Mouse (Mus musculus): Measurements from ENCODE around the gene Kpna7. TPM values are rescaled to one million over a fixed set of nuclear protein-coding genes. Genes with fewer than 3 reads are reported as not detected.

Kpna7 gene
- polyA plus RNA-seq, 1 experiment = not detected

DNA sequence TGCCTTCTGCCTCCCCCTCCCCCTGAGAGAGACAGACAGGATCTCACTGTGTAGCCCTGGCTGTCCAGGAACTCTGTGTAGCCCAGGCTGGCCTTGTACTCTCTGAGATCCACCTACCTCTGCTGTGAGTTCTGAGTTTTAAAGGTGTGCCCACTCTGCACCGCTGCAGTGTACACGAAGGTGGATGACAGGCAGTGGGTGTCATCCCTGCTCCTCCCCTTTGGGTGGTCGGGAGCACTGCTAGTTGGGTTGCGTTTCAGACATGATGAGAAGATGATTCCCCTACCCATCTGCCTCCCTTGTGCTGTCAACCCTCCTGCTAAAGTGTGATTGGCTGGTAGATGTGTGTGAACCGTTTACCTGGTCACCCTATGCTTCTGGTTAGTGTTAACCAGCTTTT, 34.6 kb upstream of the Kpna7 start:
- no peaks in the 10 kb centered on the region for H3K4me1 ChIP-seq (ENCODE audit: control insufficient read depth, insufficient read depth, low read length)
- H3K27ac ChIP-seq (ENCODE audit: insufficient read depth, low read length) = no peak overlapping the region
- no peak overlapping the region for H3K4me3 ChIP-seq (ENCODE audit: insufficient read depth, low read length)
- TF ChIP-seq POLR2A (IDR thresholded peaks at IDR 0.05; ENCODE audit: low read depth, low read length) = no peak
- no peak for TF ChIP-seq CTCF (IDR thresholded peaks at IDR 0.05; ENCODE audit: borderline replicate concordance, insufficient read depth, low read length)

DNA sequence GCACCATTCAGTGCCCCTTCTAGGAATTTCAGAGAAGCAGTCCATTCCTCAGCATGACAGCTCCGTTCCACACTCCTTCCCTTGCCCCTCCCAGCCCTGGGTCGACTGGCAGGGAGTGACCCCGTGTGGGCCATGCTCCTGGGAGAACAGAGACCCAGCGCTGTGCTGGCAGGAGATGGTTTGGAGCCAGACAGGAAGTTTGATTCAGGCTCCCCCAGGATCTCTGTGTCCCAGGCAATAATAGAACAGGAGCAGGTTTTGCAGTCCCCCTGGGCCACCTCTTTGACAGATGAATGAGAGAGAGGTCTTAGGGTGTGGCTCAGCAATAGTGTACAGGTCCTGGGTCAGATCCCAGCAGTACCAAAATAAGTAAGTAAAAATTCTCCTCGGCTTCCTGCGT, 34.2 kb upstream of the Kpna7 start:
- Histone ChIP-seq H3K27ac (ENCODE audit: insufficient read depth, low read length) (no peak overlapping the region), H3K4me3 (ENCODE audit: insufficient read depth, low read length) (no peak overlapping the region), H3K4me1 (ENCODE audit: control insufficient read depth, insufficient read depth, low read length) (no peaks in the 10 kb centered on the region)
- TF ChIP-seq POLR2A (IDR thresholded peaks at IDR 0.05; ENCODE audit: low read depth, low read length) (no peak), CTCF (IDR thresholded peaks at IDR 0.05; ENCODE audit: borderline replicate concordance, insufficient read depth, low read length) (no peak)

DNA sequence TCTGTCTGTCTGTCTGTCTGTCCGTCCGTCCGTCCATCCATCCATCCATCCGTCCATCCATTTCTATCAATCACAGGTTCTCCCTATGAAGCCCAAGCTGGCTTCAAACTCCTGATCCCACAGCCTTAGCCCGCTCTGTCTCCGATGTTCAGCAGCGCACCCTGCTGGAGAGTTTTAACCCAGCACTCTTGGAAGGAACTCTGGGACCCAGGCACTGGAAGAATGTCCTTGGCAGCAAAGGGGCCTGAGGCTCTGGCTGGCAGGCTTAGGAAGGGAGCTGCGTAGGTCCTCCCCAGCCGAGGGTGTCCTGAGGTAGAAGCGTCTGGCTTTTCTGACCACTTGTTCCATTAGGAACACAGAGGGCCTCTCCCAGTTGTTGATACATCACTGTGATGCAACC, 33.1 kb upstream of the Kpna7 start:
- peak overlapping the region; percentile 84 for H3K27ac ChIP-seq (ENCODE audit: insufficient read depth, low read length)
- TF ChIP-seq CTCF (IDR thresholded peaks at IDR 0.05; ENCODE audit: borderline replicate concordance, insufficient read depth, low read length) (peak; percentile 36; the same call in 1 of the 2 replicates), POLR2A (IDR thresholded peaks at IDR 0.05; ENCODE audit: low read depth, low read length) (no peak)
- peak overlapping the region; percentile 17; the same call in 1 of the 2 replicates for H3K4me3 ChIP-seq (ENCODE audit: insufficient read depth, low read length)
- H3K4me1 ChIP-seq (ENCODE audit: control insufficient read depth, insufficient read depth, low read length) = no peaks in the 10 kb centered on the region

DNA sequence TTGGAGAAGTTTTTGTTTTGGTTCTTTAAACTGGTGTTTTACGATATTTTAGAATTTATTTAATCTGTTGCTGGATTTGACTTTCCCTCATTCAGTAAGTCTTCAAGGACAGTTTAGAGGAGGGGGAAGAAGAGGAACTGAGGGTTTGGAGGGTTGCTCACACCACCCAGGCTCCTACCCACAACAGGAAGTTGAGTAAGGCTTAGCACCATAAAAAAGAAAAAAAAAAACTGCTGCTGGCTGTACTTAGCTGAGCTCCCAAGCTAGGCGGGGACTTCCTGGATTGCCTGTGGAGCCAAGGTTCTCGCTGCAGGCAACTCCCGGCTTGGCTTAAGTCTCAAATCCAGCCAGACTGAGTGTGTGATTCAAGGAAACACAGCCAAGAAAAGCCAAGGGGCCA, 32.5 kb upstream of the Kpna7 start:
- Histone ChIP-seq H3K4me3 (ENCODE audit: insufficient read depth, low read length) (peak overlapping the region; percentile 92), H3K4me1 (ENCODE audit: control insufficient read depth, insufficient read depth, low read length) (no peaks in the 10 kb centered on the region), H3K27ac (ENCODE audit: insufficient read depth, low read length) (peak overlapping the region; percentile 84)
- TF ChIP-seq POLR2A (IDR thresholded peaks at IDR 0.05; ENCODE audit: low read depth, low read length) = no peak
- no peak for TF ChIP-seq CTCF (IDR thresholded peaks at IDR 0.05; ENCODE audit: borderline replicate concordance, insufficient read depth, low read length)

DNA sequence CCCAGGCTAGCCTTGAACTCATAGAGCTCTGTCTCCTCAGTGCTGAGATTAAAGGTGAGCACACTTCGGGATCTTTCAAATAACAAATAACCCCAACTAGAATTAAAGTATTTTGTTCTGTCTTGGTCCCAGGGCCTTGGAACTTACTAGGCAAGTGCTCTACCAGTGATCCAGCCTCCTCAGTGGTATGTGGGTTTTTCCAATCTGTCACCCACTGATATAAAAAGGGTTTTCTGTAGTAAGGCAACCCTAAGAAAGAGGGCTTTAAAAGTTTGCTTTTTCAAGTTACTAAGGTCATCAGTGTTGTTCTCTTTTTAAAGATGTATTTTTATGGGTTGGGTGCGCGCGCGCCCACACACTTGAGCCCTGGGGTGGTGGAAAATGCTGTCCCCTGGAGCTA, 31.9 kb upstream of the Kpna7 start:
- peak overlapping the region; percentile 92 for H3K4me3 ChIP-seq (ENCODE audit: insufficient read depth, low read length)
- TF ChIP-seq CTCF (IDR thresholded peaks at IDR 0.05; ENCODE audit: borderline replicate concordance, insufficient read depth, low read length) = no peak
- TF ChIP-seq POLR2A (IDR thresholded peaks at IDR 0.05; ENCODE audit: low read depth, low read length) = no peak
- no peaks in the 10 kb centered on the region for H3K4me1 ChIP-seq (ENCODE audit: control insufficient read depth, insufficient read depth, low read length)
- peak overlapping the region; percentile 84 for H3K27ac ChIP-seq (ENCODE audit: insufficient read depth, low read length)

DNA sequence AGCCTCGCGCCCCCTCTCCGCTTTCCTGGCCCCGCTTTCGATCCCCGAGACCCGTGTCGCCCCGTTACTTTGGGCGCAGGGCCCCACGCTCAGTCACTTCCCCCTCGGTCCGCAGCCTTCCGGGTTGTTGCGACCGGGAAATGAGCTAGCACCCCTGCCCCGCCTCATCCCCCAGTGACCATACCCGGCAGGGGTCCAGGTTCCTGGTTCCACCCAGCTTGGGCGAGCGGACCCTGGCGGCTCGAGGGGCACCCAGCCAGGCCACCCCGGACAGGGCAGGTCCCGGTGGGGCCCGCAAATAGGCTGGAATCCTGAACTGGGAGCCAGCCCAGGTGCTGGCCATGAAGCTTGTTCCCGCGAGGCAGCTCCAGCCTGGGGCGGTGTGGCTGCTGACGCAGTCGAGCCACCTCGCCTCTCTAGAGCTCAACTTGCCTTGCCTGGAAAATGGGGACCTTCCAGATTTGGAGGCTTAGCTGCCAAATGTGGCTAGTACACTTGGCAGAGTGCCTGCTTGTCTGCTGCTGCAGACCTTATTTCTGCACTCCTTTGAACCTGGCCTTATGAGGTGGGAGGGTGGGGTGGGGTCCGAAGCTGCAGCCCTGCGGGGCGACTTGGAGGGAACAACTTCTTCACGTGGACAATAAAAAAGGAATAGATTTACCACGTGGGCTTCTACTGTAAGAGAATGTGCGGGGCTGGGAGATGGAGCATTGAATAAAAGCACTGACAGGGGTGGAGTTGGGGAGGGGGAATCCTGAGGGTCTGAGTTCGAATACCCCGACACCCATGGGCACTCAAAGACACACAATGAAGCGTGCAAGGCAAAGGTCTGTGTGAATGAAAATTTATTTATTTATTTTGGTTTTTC, 31.0 kb upstream of the Kpna7 start:
- peak overlapping the region; percentile 56 for H3K27ac ChIP-seq (ENCODE audit: insufficient read depth, low read length)
- H3K4me3 ChIP-seq (ENCODE audit: insufficient read depth, low read length) = peak overlapping the region; percentile 92
- TF ChIP-seq CTCF (IDR thresholded peaks at IDR 0.05; ENCODE audit: borderline replicate concordance, insufficient read depth, low read length) (no peak), POLR2A (IDR thresholded peaks at IDR 0.05; ENCODE audit: low read depth, low read length) (no peak)
- H3K4me1 ChIP-seq (ENCODE audit: control insufficient read depth, insufficient read depth, low read length) = no peaks in the 10 kb centered on the region

DNA sequence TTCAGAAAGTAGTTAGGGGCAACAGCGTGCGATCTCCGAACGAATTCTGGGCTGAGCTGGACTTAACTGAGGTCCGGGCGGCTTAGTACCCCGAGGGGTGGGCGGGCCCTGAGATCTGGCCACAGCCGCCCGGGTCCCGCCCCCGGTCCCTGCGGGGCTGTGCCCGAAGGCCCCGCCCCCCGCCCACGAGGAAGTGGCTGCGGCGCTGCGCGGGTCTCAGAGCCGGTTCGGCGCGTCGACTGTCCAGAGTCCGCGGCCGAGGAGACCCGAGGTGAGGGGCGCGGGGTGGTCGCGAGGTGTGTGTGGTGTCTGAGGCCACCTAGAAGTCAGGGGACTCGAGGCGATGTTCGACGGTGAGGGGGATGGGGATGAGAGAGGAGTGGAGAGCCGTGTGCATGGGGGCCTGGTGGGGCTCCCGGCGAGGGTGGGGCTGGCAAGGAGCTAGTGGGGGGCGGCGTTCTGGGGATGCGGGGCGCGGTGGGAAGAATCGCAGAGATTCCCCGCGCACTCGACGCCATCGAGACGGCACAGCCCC, 30.3 kb upstream of the Kpna7 start, which contains the start of gene Arpc1b:
Arpc1b (plus strand) TSS at position 145 of the 535 bp plus-strand sequence.
- H3K4me3 ChIP-seq (ENCODE audit: insufficient read depth, low read length) = peak within 1 kb of the TSS; percentile 92
- H3K27ac ChIP-seq (ENCODE audit: insufficient read depth, low read length) = peak within 1 kb of the TSS; percentile 56
- no peaks in the 10 kb centered on the region for H3K4me1 ChIP-seq (ENCODE audit: control insufficient read depth, insufficient read depth, low read length)
- TF ChIP-seq POLR2A (IDR thresholded peaks at IDR 0.05; ENCODE audit: low read depth, low read length) (peak; percentile 94), CTCF (IDR thresholded peaks at IDR 0.05; ENCODE audit: borderline replicate concordance, insufficient read depth, low read length) (no peak)

DNA sequence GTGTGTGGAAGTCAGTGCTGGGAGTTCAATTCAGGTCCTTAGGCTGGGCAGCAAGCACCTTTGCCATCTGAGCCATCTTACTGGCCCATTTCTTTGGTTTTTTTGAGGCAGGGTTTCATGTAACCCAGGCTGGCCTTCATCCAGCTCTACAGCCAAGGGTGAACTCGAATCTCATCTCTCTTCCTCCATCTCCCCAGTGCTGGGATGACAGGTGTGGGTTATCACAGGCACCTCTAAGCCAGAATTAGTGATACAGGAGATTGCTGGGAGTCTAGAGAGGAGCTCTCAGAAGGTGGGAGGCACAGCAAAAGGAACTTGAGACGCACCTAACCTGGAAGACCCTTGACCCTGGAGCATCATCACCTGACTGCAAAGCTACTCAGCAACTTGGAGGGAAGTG, 29.6 kb upstream of the Kpna7 start:
- H3K4me1 ChIP-seq (ENCODE audit: control insufficient read depth, insufficient read depth, low read length) = no peaks in the 10 kb centered on the region
- no peak overlapping the region for H3K27ac ChIP-seq (ENCODE audit: insufficient read depth, low read length)
- peak overlapping the region; percentile 33 for H3K4me3 ChIP-seq (ENCODE audit: insufficient read depth, low read length)
- TF ChIP-seq CTCF (IDR thresholded peaks at IDR 0.05; ENCODE audit: borderline replicate concordance, insufficient read depth, low read length) (no peak), POLR2A (IDR thresholded peaks at IDR 0.05; ENCODE audit: low read depth, low read length) (no peak)

DNA sequence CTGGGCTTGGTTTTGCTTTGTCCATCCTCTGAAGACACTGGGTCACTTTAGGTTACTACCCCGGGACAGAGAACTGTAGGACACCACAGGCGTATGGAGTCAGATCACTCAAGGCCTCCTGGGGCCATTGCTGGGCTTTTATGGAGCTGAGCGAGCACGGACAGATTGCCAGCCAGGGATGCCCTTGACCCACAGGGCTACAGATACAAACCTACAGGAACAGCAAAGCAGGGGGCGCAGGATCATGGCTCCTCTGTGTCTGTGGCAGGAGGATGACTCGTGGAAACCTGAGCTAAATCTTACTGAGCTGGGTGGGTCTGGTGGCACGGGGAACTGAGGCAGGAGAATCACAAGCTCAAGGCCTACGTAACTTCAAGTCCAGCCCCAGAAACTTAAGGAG, 28.7 kb upstream of the Kpna7 start:
- no peak overlapping the region for H3K27ac ChIP-seq (ENCODE audit: insufficient read depth, low read length)
- H3K4me1 ChIP-seq (ENCODE audit: control insufficient read depth, insufficient read depth, low read length) = no peaks in the 10 kb centered on the region
- no peak for TF ChIP-seq POLR2A (IDR thresholded peaks at IDR 0.05; ENCODE audit: low read depth, low read length)
- no peak for TF ChIP-seq CTCF (IDR thresholded peaks at IDR 0.05; ENCODE audit: borderline replicate concordance, insufficient read depth, low read length)
- H3K4me3 ChIP-seq (ENCODE audit: insufficient read depth, low read length) = no peak overlapping the region

DNA sequence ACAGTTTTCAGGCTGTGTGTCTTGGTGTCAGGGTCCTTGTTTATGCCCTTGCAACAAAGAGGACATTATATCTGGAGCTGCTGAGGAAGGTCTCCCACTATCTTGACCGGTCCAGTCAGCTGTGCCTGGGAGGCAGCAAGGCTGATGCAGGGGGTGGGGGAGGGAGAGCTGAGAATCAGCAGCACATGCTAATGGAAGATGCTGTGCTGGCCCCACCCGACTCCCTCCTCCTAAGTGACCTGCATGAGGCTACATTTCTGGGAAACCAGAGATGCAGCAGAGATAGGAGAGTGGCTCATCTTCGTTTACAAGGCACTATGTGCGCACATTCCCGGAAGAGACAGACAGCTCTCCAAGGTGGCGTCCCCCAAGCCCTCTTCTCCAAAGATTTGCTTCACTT, 26.6 kb upstream of the Kpna7 start:
- H3K4me1 ChIP-seq (ENCODE audit: control insufficient read depth, insufficient read depth, low read length) = no peaks in the 10 kb centered on the region
- no peak for TF ChIP-seq CTCF (IDR thresholded peaks at IDR 0.05; ENCODE audit: borderline replicate concordance, insufficient read depth, low read length)
- no peak for TF ChIP-seq POLR2A (IDR thresholded peaks at IDR 0.05; ENCODE audit: low read depth, low read length)
- H3K4me3 ChIP-seq (ENCODE audit: insufficient read depth, low read length) = no peak overlapping the region
- H3K27ac ChIP-seq (ENCODE audit: insufficient read depth, low read length) = no peak overlapping the region

Measured in embryonic fibroblast, embryonic 13.5 days (primary cell).